Mouse (Mus musculus) liver, embryonic 12.5 days (tissue): Measurements from ENCODE around the gene Msrb3. TPM values are rescaled to one million over a fixed set of nuclear protein-coding genes. Genes with fewer than 3 reads are reported as not detected.

ENCODE experiments used
- ATAC-seq: fragments of 200-750 bp; cut with Nextera tagmentation; 2 replicates; pipeline ENCODE4 v1.8.0; 2017; ENCODE audit warnings: moderate number of reproducible peaks, mild to moderate bottlenecking, moderate library complexity
- H3K27ac ChIP-seq: fragments of 300-500 bp; sonication (generic); 2 replicates; pipeline ENCODE4 v1.5.1; 2016; ENCODE audit warnings: mild to moderate bottlenecking
- H3K27me3 ChIP-seq: fragments of 300-500 bp; sonication (generic); replicated peaks from 2 replicates; pipeline ENCODE4 v1.6.1; 2016; ENCODE audit warnings: mild to moderate bottlenecking, moderate library complexity
- H3K36me3 ChIP-seq: fragments of 300-500 bp; sonication (generic); 2 replicates; pipeline ENCODE4 v1.6.1; 2016; ENCODE audit warnings: mild to moderate bottlenecking, moderate library complexity
- H3K4me1 ChIP-seq: fragments of 300-500 bp; sonication (generic); 2 replicates; pipeline ENCODE4 v1.6.1; 2016
- H3K4me2 ChIP-seq: fragments of 300-500 bp; sonication (generic); 2 replicates; pipeline ENCODE4 v1.6.1; 2016; ENCODE audit warnings: mild to moderate bottlenecking, moderate library complexity
- H3K4me3 ChIP-seq: fragments of 300-500 bp; sonication (generic); 2 replicates; pipeline ENCODE4 v1.5.1; 2016; ENCODE audit warnings: mild to moderate bottlenecking, moderate library complexity
- H3K9ac ChIP-seq: fragments of 300-500 bp; sonication (generic); 2 replicates; pipeline ENCODE4 v1.6.1; 2016; ENCODE audit warnings: mild to moderate bottlenecking, moderate library complexity
- H3K9me3 ChIP-seq: fragments of 300-500 bp; sonication (generic); replicated peaks from 2 replicates; pipeline ENCODE4 v1.6.1; 2016; ENCODE audit warnings: mild to moderate bottlenecking, moderate library complexity
- WGBS: fragments of 180-500 bp; shearing (Covaris S2); methylation state at CpG from one replicate; pipeline ENCODE4 v1.1.7; 2016; ENCODE audit not compliant: insufficient replicate concordance; 5-methylcytosine and 5-hydroxymethylcytosine counted together
- polyA plus RNA-seq: library from polyadenylated mRNA; unstranded; fragments of >200 nt; fragmentation: Nextera tagmentation; extraction: Ambion mirVana; gene quantifications from 2 replicates; pipeline ENCODE4 v1.2.1, GENCODE M21; 2016

Msrb3 gene
- polyA plus RNA-seq, 1 experiment from 2014 or later = 1.7 TPM

DNA sequence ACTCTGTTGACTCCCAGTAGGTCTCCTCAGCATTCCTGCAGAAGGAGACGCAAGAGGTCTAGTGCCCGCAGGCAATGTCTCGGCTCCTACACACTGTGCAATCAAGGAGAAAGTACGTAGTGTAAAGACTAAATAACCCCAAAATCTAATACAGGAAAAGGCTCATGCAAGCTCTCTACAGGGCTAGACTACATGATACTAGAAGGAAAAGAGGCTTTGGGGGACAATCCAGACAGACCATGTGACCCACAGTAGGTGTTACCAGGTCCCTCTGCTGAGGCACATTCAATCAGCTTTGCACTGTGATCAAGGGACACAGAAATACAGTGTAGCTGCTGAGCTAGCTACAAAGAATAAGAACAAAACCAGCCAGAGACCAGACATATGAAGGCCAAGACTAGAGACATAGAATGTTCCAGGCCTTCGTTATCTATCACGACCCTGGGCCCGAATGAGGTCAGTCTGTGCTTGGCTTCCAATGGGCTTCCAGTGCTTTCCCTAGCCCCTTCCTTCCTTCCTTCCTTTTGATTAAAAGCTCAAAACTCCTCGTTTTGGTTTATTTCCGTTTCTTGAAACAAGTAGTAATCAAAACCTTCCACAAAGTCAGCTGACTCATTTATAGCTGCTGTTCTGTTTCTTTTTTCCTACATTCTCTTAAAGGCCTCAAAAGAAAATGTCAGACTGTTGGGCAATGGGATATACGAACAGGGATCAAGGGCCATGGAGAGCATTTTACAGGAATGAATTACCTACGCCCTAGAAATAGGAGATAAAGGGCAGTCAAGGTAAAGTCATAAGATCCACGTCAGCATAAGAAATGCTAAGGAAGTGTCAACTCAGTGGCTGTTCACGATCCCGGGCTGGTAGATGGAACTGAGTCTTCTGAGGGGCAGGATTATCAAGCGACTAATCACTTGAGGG lies 3.7 kb downstream of the Msrb3 start:
- Histone ChIP-seq H3K4me2 (peak overlapping the region; percentile 37; the same call in 1 of the 2 replicates), H3K27me3 (peaks cover 36% of the 10 kb centered on the region), H3K9ac (no peak overlapping the region), H3K4me3 (no peak overlapping the region), H3K27ac (no peak overlapping the region), H3K4me1 (peaks cover 39% of the 10 kb centered on the region), H3K9me3 (no peaks in the 10 kb centered on the region), H3K36me3 (no peaks in the 10 kb centered on the region)
- WGBS = 41% methylated on average over 15 of the region's 15 CpGs
- ATAC-seq = no peak

DNA sequence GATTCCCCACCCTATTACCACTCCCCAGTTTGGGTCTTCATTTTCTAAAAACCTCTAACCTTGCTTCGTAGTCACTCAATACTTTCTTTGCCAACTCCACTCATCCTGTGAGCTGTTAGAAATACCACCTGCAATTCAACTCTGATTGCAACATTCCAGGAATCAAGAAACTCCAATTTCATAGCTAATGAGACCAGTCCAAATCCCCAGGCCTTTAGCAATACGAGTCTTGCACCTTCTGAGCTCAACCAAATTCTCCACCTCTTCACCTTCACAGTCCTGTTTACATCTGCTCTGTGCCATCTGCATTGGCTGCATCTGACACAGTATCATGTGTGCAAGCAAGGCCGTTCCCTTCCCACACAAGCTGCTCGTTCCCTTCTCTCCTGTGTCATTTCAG lies 5.0 kb downstream of the Msrb3 start:
- H3K36me3 ChIP-seq = no peaks in the 10 kb centered on the region
- H3K4me2 ChIP-seq = no peak overlapping the region
- no peak overlapping the region for H3K4me3 ChIP-seq
- H3K27ac ChIP-seq = no peak overlapping the region
- H3K4me1 ChIP-seq = peaks cover 35% of the 10 kb centered on the region
- no peaks in the 10 kb centered on the region for H3K9me3 ChIP-seq
- H3K27me3 ChIP-seq = peaks cover 23% of the 10 kb centered on the region
- 67% methylated on average over 4 of the region's 4 CpGs for WGBS
- no peak overlapping the region for H3K9ac ChIP-seq
- no peak for ATAC-seq

DNA sequence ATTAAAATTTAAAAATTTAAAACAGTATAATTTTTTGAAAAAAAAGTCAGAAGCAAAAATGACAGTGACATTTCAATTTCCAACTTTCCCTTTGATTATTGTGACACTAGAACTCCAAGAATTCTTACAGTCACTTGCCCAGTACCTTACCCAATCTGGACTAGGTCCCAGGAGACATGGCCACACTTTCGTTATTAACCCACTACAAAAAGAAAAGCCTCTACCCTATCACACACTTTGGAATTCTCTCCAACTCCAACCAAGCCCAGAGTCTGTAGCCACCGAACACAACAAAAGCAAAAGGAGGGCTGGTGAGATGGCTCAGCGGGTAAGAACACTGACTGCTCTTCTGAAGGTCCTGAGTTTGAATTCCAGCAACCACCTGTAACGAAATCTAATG lies 7.8 kb downstream of the Msrb3 start:
- H3K9ac ChIP-seq = no peak overlapping the region
- no peaks in the 10 kb centered on the region for H3K9me3 ChIP-seq
- 76% methylated on average over 4 of the region's 4 CpGs for WGBS
- peaks cover 19% of the 10 kb centered on the region; the same call in 1 of the 2 replicates for H3K4me1 ChIP-seq
- no peaks in the 10 kb centered on the region; the same call in 1 of the 2 replicates for H3K27me3 ChIP-seq
- no peak overlapping the region for H3K4me3 ChIP-seq
- no peak for ATAC-seq
- no peaks in the 10 kb centered on the region for H3K36me3 ChIP-seq
- no peak overlapping the region for H3K27ac ChIP-seq
- H3K4me2 ChIP-seq = no peak overlapping the region

DNA sequence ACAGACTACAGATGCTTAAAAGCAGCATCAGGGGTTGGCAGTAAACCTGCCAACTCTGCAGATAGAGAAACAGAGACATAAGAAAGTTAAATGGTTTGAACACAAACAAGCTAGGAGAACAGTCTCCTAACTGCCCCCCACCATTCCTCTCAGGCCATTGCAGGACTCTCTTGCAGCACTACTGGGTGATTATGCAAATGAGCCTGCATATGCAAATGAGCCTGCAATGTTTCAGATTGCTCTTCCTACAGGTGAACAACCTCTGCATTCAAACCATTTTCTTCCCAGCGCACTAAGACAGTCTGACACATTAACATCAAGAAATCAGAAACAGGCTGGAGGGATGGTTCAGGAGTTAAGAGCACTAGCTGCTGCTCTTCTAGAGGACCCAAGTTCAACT lies 8.3 kb downstream of the Msrb3 start:
- H3K4me1 ChIP-seq = peaks cover 14% of the 10 kb centered on the region; the same call in 1 of the 2 replicates
- no peak overlapping the region for H3K9ac ChIP-seq
- H3K27me3 ChIP-seq = no peaks in the 10 kb centered on the region
- H3K4me2 ChIP-seq = no peak overlapping the region
- ATAC-seq = no peak
- 87% methylated on average over 1 of the region's 1 CpGs for WGBS
- H3K9me3 ChIP-seq = no peaks in the 10 kb centered on the region
- H3K36me3 ChIP-seq = no peaks in the 10 kb centered on the region
- no peak overlapping the region for H3K27ac ChIP-seq
- no peak overlapping the region for H3K4me3 ChIP-seq

DNA sequence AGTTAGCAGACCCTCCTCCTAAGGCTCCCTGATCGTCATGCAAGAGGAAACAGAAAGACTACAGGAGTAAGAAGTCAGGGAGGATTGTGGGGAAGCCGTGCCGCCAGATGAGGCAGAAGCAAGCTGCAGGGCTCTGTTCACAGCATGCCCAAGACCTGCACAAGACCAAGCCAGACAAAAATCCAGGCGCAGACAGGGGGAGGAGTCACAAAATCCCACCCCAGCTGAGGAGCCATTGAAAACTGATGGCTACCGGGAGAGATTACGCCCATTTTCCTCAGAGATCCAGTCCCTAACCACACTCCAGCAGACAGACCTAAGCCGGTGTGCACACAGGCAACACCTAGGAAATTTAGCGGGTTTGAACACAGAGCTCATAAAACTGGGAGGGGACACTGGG lies 10.4 kb downstream of the Msrb3 start:
- Histone ChIP-seq H3K4me3 (no peak overlapping the region), H3K36me3 (peaks cover 4% of the 10 kb centered on the region; the same call in 1 of the 2 replicates), H3K9me3 (peaks cover 6% of the 10 kb centered on the region; the same call in 1 of the 2 replicates), H3K4me1 (peaks cover 7% of the 10 kb centered on the region; the same call in 1 of the 2 replicates), H3K4me2 (no peak overlapping the region), H3K27me3 (peaks cover 5% of the 10 kb centered on the region; the same call in 1 of the 2 replicates), H3K27ac (no peak overlapping the region), H3K9ac (no peak overlapping the region)
- 73% methylated on average over 8 of the region's 8 CpGs for WGBS
- no peak for ATAC-seq

DNA sequence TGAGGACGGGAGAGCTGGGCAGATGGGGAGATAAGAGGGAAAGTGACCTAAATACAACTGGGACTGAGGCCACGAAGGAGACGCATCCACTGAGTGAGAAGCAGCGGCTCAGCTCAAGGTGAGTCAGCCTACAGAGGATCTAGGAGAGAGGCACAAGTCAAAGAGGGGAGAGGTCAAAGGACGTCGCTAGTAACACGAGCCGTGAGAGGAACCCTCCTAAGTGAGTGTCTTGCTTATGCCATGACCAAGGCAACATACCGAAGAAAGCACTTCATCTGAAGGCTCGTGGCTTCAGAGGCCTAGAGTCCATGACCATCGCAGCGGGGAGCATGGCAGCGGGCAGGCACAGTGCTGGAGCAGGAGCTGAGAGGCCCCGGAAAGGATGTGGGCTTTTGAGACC lies 14.7 kb downstream of the Msrb3 start:
- Histone ChIP-seq H3K36me3 (peaks cover 4% of the 10 kb centered on the region; the same call in 1 of the 2 replicates), H3K4me1 (peaks cover 10% of the 10 kb centered on the region; the same call in 1 of the 2 replicates), H3K9me3 (peaks cover 6% of the 10 kb centered on the region; the same call in 1 of the 2 replicates), H3K27ac (no peak overlapping the region), H3K4me2 (no peak overlapping the region), H3K9ac (no peak overlapping the region), H3K27me3 (peaks cover 16% of the 10 kb centered on the region), H3K4me3 (no peak overlapping the region)
- WGBS = 75% methylated on average over 14 of the region's 14 CpGs
- no peak for ATAC-seq

DNA sequence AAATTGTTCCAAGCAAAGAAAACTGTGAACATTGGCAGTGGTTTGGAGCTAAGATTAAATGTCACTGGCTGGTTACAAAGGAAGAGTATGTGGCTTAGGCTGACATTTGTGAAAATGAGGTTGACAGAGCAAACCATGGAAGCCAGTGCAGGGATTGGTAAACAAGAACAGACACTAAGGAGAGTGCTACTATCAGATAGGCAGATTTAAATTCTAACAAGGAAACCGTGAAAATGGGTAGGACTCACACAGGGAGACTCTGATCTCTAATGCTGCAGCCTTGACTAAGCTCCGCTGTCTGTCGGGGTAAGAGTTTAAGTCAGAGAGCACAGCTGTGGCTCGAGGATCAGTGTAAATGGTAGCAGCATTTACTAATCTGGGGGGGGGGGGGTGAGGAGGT lies 15.2 kb downstream of the Msrb3 start:
- Histone ChIP-seq H3K4me2 (no peak overlapping the region), H3K9me3 (peaks cover 6% of the 10 kb centered on the region; the same call in 1 of the 2 replicates), H3K4me1 (peaks cover 10% of the 10 kb centered on the region; the same call in 1 of the 2 replicates), H3K27me3 (peaks cover 16% of the 10 kb centered on the region), H3K4me3 (no peak overlapping the region), H3K36me3 (peaks cover 4% of the 10 kb centered on the region; the same call in 1 of the 2 replicates), H3K27ac (no peak overlapping the region), H3K9ac (no peak overlapping the region)
- WGBS = 51% methylated on average over 4 of the region's 4 CpGs
- ATAC-seq = no peak

DNA sequence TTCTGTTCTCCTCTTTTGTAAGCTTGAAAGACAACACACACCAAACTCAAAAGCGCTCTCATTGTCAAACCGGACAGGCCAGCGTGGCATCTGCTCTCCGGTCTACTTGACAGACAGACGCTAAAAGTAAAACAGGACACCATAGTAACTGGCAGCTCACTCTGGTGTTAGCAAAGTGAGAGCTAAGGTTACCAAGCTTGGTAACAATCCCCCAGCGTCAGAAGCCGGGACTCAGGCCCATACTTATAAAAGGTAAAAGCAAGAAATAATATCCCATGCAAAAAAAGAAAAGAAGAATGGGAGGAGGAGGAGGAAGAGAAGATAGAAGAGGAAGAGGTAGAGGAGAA lies 15.9 kb downstream of the Msrb3 start:
- H3K9me3 ChIP-seq = peaks cover 6% of the 10 kb centered on the region; the same call in 1 of the 2 replicates
- 17% methylated on average over 7 of the region's 7 CpGs for WGBS
- H3K4me1 ChIP-seq = peaks cover 10% of the 10 kb centered on the region; the same call in 1 of the 2 replicates
- no peak overlapping the region for H3K9ac ChIP-seq
- H3K4me3 ChIP-seq = peak overlapping the region; percentile 12; the same call in 1 of the 2 replicates
- H3K4me2 ChIP-seq = peak overlapping the region; percentile 40
- ATAC-seq = no peak
- H3K27me3 ChIP-seq = peaks cover 16% of the 10 kb centered on the region
- peak overlapping the region; percentile 30; the same call in 1 of the 2 replicates for H3K27ac ChIP-seq
- peaks cover 4% of the 10 kb centered on the region; the same call in 1 of the 2 replicates for H3K36me3 ChIP-seq

DNA sequence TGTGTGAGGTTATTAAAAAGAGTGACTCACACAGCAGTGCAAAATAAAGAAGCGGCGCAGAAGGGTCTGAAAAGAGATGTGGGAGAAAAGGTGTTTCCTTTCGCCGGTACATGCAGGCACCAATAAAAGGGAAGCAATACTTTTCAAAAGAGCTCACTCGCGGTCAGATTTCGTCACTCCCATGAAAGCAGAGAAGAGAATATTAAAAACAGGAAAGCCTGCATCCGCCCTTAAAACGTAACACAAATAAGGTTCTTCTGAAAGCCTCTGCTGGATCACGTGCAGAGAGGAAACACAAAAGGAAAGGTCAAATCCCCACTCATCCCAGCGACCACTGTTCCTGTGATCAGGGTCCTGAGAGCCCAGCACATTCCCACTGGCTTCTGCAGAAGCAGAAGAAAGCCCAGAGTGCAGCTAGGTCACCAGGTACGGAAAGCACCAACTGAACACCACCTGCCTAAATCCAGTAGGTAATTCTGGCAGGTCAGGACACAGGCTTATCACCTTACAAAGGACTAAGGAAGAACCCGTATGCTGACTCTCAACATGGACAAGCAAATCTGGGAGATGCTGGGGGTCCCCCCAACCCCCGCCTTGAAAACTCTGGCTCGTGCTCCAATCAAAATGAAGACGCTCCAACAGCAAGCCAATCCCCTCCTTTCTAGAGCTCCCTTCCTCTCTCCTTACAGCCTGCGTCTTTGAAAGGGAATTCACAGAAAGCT lies 16.4 kb downstream of the Msrb3 start:
- Histone ChIP-seq H3K9ac (no peak overlapping the region), H3K9me3 (peaks cover 6% of the 10 kb centered on the region; the same call in 1 of the 2 replicates), H3K27me3 (peaks cover 16% of the 10 kb centered on the region), H3K27ac (peak overlapping the region; percentile 30; the same call in 1 of the 2 replicates), H3K4me2 (peak overlapping the region; percentile 40), H3K36me3 (peaks cover 4% of the 10 kb centered on the region; the same call in 1 of the 2 replicates), H3K4me1 (peaks cover 10% of the 10 kb centered on the region; the same call in 1 of the 2 replicates), H3K4me3 (peak overlapping the region; percentile 12; the same call in 1 of the 2 replicates)
- WGBS = 10% methylated on average over 17 of the region's 17 CpGs
- ATAC-seq = no peak

DNA sequence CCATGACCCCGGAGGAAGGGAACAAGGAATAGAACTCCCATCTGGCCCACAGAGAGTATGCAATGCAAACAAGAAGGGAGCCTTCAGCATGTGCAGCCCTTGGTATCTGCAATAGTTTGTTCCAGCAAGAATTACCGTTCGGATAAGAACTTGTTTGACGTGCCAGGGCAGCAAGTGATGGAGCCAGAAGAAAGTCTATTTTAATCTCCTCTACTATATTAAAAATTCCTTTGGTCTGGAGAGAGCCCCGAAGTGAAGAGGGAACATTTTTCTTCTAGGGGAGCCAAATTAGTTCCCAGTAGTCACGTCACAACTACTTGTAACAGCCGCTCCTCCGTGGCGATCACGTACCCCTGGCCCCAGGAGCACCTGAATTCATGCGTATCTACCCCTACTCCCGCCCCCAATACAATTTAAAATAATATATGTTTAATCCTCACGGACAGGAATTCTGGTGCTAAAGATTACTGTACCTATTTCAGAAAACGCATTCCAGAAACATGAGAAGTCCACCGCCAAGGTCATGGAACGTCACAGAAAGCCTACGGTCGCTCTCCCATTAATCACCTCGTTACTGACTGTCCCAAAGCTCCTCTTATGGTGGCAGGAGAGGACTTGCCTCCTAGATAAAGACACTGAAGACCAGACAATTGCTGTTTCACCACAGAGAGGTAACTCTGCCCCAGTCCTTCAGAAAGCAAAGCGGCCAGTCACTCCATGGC lies 22.2 kb downstream of the Msrb3 start:
- no peaks in the 10 kb centered on the region for H3K9me3 ChIP-seq
- H3K4me1 ChIP-seq = peaks cover 23% of the 10 kb centered on the region
- H3K27me3 ChIP-seq = no peaks in the 10 kb centered on the region
- 66% methylated on average over 20 of the region's 20 CpGs for WGBS
- no peak for ATAC-seq
- no peak overlapping the region for H3K27ac ChIP-seq
- H3K36me3 ChIP-seq = no peaks in the 10 kb centered on the region
- H3K4me2 ChIP-seq = peak overlapping the region; percentile 61
- H3K9ac ChIP-seq = no peak overlapping the region
- no peak overlapping the region for H3K4me3 ChIP-seq
